ENCODE assay signal across 8 mouse cellular contexts in the genomic region with DNA sequence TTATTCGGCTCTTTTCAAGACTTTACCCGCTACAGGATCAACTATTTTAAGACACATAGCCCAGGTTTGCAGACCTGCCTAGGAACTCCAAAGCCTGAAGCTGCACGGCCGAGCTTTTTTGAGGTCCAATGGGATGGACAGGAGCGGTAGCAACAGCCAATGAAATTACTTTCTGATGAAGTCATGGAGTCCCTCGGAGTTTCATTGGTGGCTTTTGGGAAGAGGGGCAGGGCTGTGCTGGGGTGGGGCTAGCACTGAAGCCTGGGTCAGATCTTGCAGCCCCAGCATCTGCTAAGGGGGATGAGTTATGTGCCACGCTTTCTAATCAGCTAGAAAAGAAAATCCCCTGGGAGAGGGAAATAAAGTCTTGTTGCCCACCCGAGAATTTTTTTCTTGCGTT. TPM values are rescaled to one million over a fixed set of nuclear protein-coding genes. Genes with fewer than 3 reads are reported as not detected.
DNase-seq lines count a peak whose midpoint lies in the region; ATAC-seq lines count a peak whose summit lies in the region.

No protein-coding gene starts in this region.

- peak overlapping the region; percentile 24 for H3K4me3 ChIP-seq in embryonic facial prominence, embryonic 15.5 days (replicated peaks)
- peak overlapping the region; percentile 30 for H3K4me3 ChIP-seq in heart, embryonic 13.5 days
- peak overlapping the region; percentile 32 for H3K4me3 ChIP-seq in kidney, embryonic 16.5 days (ENCODE audit: low read length)
- H3K4me3 ChIP-seq in limb, embryonic 15.5 days, result peak overlapping the region; percentile 7; the same call in 1 of the 2 replicates
- H3K4me3 ChIP-seq in midbrain, embryonic 15.5 days, result peak overlapping the region; percentile 25
- H3K4me3 ChIP-seq in stomach, embryonic 14.5 days (ENCODE audit: low read depth, low read length), result no peak overlapping the region

- H3K36me3 ChIP-seq in embryonic facial prominence, embryonic 15.5 days, result no peaks in the 10 kb centered on the region
- H3K36me3 ChIP-seq in heart, embryonic 13.5 days, result no peaks in the 10 kb centered on the region
- H3K36me3 ChIP-seq in kidney, embryonic 16.5 days (ENCODE audit: insufficient read depth, low read length), result no peaks in the 10 kb centered on the region
- no peaks in the 10 kb centered on the region for H3K36me3 ChIP-seq in limb, embryonic 15.5 days
- no peaks in the 10 kb centered on the region for H3K36me3 ChIP-seq in midbrain, embryonic 15.5 days (replicated peaks)
- no peaks in the 10 kb centered on the region for H3K36me3 ChIP-seq in stomach, embryonic 14.5 days (ENCODE audit: control insufficient read depth, insufficient read depth, low read length)

- H3K9ac ChIP-seq in embryonic facial prominence, embryonic 15.5 days, result no peak overlapping the region
- peak overlapping the region; percentile 72 for H3K9ac ChIP-seq in heart, embryonic 13.5 days
- 0 out of 2 replicates have a peak overlapping the region, but pooled peaks have one; percentile 48 for H3K9ac ChIP-seq in kidney, embryonic 16.5 days (replicated peaks; ENCODE audit: low read length)
- no peak overlapping the region for H3K9ac ChIP-seq in limb, embryonic 15.5 days
- peak overlapping the region; percentile 29 for H3K9ac ChIP-seq in midbrain, embryonic 15.5 days
- no peak overlapping the region for H3K9ac ChIP-seq in stomach, embryonic 14.5 days (replicated peaks; ENCODE audit: low read depth, low read length)

- DNase-seq in 3T3-L1 (ENCODE audit: low read depth, low spot score), result peak; percentile 41
- peak; percentile 97 for DNase-seq in brain, adult 2 months (ENCODE audit: low read depth, low spot score)

- no peaks in the 10 kb centered on the region for H3K9me3 ChIP-seq in embryonic facial prominence, embryonic 15.5 days (replicated peaks)
- H3K9me3 ChIP-seq in heart, embryonic 13.5 days, result no peaks in the 10 kb centered on the region
- H3K9me3 ChIP-seq in kidney, embryonic 16.5 days (ENCODE audit: low read length), result no peaks in the 10 kb centered on the region
- H3K9me3 ChIP-seq in limb, embryonic 15.5 days, result no peaks in the 10 kb centered on the region
- no peaks in the 10 kb centered on the region for H3K9me3 ChIP-seq in midbrain, embryonic 15.5 days
- no peaks in the 10 kb centered on the region for H3K9me3 ChIP-seq in stomach, embryonic 14.5 days (ENCODE audit: control insufficient read depth, low read depth, low read length)

- H3K4me1 ChIP-seq in embryonic facial prominence, embryonic 15.5 days, result peaks cover 12% of the 10 kb centered on the region
- H3K4me1 ChIP-seq in heart, embryonic 13.5 days, result peaks cover 47% of the 10 kb centered on the region
- peaks cover 41% of the 10 kb centered on the region for H3K4me1 ChIP-seq in kidney, embryonic 16.5 days (ENCODE audit: insufficient read depth, low read length)
- peaks cover 15% of the 10 kb centered on the region for H3K4me1 ChIP-seq in limb, embryonic 15.5 days
- H3K4me1 ChIP-seq in midbrain, embryonic 15.5 days, result peaks cover 14% of the 10 kb centered on the region
- peaks cover 6% of the 10 kb centered on the region; the same call in 1 of the 2 replicates for H3K4me1 ChIP-seq in stomach, embryonic 14.5 days (ENCODE audit: control insufficient read depth, insufficient read depth, low read length)

- ATAC-seq in embryonic facial prominence, embryonic 15.5 days (ENCODE audit: insufficient number of reproducible peaks, low FRiP score, low TSS enrichment, low read depth), result peak; percentile 93
- ATAC-seq in heart, embryonic 13.5 days (ENCODE audit: extremely low read depth, insufficient number of reproducible peaks, low FRiP score, low TSS enrichment), result peak; percentile 84
- ATAC-seq in kidney, embryonic 16.5 days (ENCODE audit: low FRiP score, low TSS enrichment), result peak; percentile 96
- peak; percentile 90 for ATAC-seq in limb, embryonic 15.5 days (ENCODE audit: insufficient number of reproducible peaks, low FRiP score, low TSS enrichment, low read depth)
- peak; percentile 99 for ATAC-seq in midbrain, embryonic 15.5 days (replicated peaks)
- peak; percentile 95 for ATAC-seq in stomach, embryonic 14.5 days (ENCODE audit: insufficient number of reproducible peaks, insufficient read depth, low FRiP score, low read depth)

- H3K4me2 ChIP-seq in embryonic facial prominence, embryonic 15.5 days (replicated peaks), result peak overlapping the region; percentile 49
- peak overlapping the region; percentile 62 for H3K4me2 ChIP-seq in heart, embryonic 13.5 days
- H3K4me2 ChIP-seq in kidney, embryonic 16.5 days (replicated peaks; ENCODE audit: low read depth, low read length), result peak overlapping the region; percentile 58
- peak overlapping the region; percentile 39 for H3K4me2 ChIP-seq in limb, embryonic 15.5 days
- H3K4me2 ChIP-seq in midbrain, embryonic 15.5 days, result peak overlapping the region; percentile 53
- peak overlapping the region; percentile 33; the same call in 1 of the 2 replicates for H3K4me2 ChIP-seq in stomach, embryonic 14.5 days (replicated peaks; ENCODE audit: low read depth, low read length)

- H3K27ac ChIP-seq in embryonic facial prominence, embryonic 15.5 days (replicated peaks), result no peak overlapping the region
- peak overlapping the region; percentile 80 for H3K27ac ChIP-seq in heart, embryonic 13.5 days (replicated peaks)
- peak overlapping the region; percentile 73; the same call in 1 of the 2 replicates for H3K27ac ChIP-seq in kidney, embryonic 16.5 days (ENCODE audit: low read length)
- H3K27ac ChIP-seq in limb, embryonic 15.5 days, result no peak overlapping the region
- H3K27ac ChIP-seq in midbrain, embryonic 15.5 days, result peak overlapping the region; percentile 26; the same call in 1 of the 2 replicates
- H3K27ac ChIP-seq in stomach, embryonic 14.5 days (ENCODE audit: low read length), result no peak overlapping the region

- H3K27me3 ChIP-seq in embryonic facial prominence, embryonic 15.5 days, result no peaks in the 10 kb centered on the region
- H3K27me3 ChIP-seq in heart, embryonic 13.5 days (replicated peaks), result no peaks in the 10 kb centered on the region
- no peaks in the 10 kb centered on the region for H3K27me3 ChIP-seq in kidney, embryonic 16.5 days (ENCODE audit: insufficient read depth, low read length)
- no peaks in the 10 kb centered on the region for H3K27me3 ChIP-seq in limb, embryonic 15.5 days
- H3K27me3 ChIP-seq in midbrain, embryonic 15.5 days (replicated peaks), result no peaks in the 10 kb centered on the region
- H3K27me3 ChIP-seq in stomach, embryonic 14.5 days (ENCODE audit: control insufficient read depth, insufficient read depth, low read length), result no peaks in the 10 kb centered on the region

- WGBS in embryonic facial prominence, embryonic 15.5 days, result 9% methylated on average over 9 of the region's 9 CpGs
- 8% methylated on average over 9 of the region's 9 CpGs for WGBS in heart, embryonic 13.5 days
- WGBS in kidney, embryonic 16.5 days, result 5% methylated on average over 9 of the region's 9 CpGs
- 5% methylated on average over 9 of the region's 9 CpGs for WGBS in limb, embryonic 15.5 days
- WGBS in midbrain, embryonic 15.5 days, result 7% methylated on average over 9 of the region's 9 CpGs
- WGBS in stomach, embryonic 14.5 days, result 10% methylated on average over 9 of the region's 9 CpGs

RNA-seq across cellular contexts. Expression of gene Ttc7b, which starts 7.1 kb away (rescaled TPM):
- 5.0 and 5.6 TPM in 2 replicates for polyA plus RNA-seq in embryonic facial prominence, embryonic 15.5 days (2015; fragmentation: Nextera tagmentation; extraction: Ambion mirVana)
- 6.2 and 6.5 TPM in 2 replicates for polyA plus RNA-seq in heart, embryonic 13.5 days (2015; fragmentation: Nextera tagmentation; extraction: Ambion mirVana)
- 3.9 and 4.7 TPM in 2 replicates for polyA plus RNA-seq in kidney, embryonic 16.5 days (2015; fragmentation: Nextera tagmentation; extraction: Ambion mirVana)
- polyA plus RNA-seq in limb, embryonic 15.5 days (2015; fragmentation: Nextera tagmentation; extraction: Ambion mirVana), result 5.0 and 6.0 TPM in 2 replicates
- polyA plus RNA-seq in midbrain, embryonic 15.5 days (2015; fragmentation: Nextera tagmentation; extraction: Ambion mirVana), result 9.0 and 9.7 TPM in 2 replicates
- polyA plus RNA-seq in stomach, embryonic 14.5 days (2014; fragmentation: Nextera tagmentation; extraction: Ambion mirVana), result 6.4 and 6.7 TPM in 2 replicates

Comparison
In these comparisons a context has a peak if more than half of its experiments do, and no peak if none do; other contexts are left out.
1. H3K27ac ChIP-seq: peak in heart, embryonic 13.5 days (single experiment), kidney, embryonic 16.5 days (single experiment) and midbrain, embryonic 15.5 days (single experiment); none in embryonic facial prominence, embryonic 15.5 days (single experiment), limb, embryonic 15.5 days (single experiment) and stomach, embryonic 14.5 days (single experiment).
2. H3K9ac ChIP-seq: peak in heart, embryonic 13.5 days (single experiment), kidney, embryonic 16.5 days (single experiment) and midbrain, embryonic 15.5 days (single experiment); none in embryonic facial prominence, embryonic 15.5 days (single experiment), limb, embryonic 15.5 days (single experiment) and stomach, embryonic 14.5 days (single experiment).
3. Peak in every context shown above with its lines, with median percentiles within 50 percentile points of each other: ATAC-seq and H3K4me2 ChIP-seq.